Mouse (Mus musculus): ENCODE data around the gene Lrrc75a.
"Not testable (repeated sequence)": the region's sequence is repeated elsewhere in the genome, so short reads cannot be mapped to it uniquely, and the experiment has no call there.

Gene Lrrc75a

DNA sequence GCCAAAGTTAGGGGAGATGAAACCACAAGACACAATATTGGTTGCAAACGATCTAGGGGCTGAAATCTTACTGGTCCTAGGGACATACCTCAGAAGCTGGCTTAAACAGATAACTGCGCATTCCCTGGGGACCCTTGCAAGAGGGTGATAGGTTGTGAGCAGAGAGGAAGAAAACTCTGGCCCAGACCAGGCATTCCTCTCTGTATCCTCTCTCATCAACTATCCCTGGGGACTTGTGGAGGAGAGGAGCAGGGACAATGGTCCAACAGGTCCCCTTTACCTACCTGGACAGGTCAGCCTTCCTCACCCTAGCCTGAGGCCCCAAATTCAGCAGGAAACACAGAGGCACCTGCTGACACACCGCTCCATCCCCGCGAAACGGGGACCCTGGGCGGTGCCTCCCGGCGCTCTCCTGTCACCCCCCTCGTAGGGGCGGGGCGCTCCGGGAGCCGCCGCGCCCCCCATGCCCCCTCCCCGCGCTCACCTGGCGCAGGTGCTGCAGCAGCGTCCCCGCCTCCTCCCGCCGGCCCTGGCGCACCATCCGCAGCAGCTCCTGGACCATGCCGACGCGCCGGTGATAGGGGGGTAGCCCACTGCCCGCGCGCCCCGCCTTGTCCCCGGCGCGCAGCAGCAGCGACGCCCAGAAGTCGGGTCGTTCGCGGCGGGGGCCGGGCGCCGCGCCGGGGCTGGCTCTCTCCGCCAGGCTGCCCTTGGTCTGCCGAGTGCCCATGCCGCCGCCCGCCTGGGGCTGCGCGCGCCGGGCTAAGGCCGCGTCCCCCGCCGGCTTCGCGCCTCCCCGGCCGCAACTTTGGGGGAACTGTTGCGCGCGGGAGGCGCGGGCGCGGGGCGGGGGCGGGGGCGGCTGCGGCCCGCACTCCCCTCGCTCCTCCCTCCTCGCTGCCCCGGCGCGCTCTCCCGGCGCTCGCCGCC, at the start of gene Lrrc75a:
Gene Lrrc75a, minus strand, starts transcription at position 863 of the 930 bp plus-strand sequence.
- peak; percentile 63 for DNase-seq

DNA sequence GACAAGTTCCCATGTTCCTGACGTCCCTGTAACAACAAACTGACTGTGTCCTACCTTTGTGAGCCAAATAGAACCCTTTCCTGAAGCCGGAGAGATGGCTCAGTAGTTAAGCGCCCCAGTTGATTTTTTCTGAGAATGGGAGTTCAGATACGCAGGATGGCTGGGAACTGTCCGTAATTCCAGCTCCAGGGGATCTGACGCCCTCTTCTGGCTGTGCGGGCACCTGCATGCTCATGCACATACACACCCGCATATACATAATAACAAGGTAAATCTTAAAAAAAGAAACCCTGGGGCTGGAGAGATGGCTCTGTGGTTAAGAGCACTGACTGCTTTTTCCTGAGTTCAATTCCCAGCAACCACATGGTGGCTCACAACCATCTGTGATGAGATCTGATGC, 46.8 kb upstream of the Lrrc75a start:
- DNase-seq, result no peak

DNA sequence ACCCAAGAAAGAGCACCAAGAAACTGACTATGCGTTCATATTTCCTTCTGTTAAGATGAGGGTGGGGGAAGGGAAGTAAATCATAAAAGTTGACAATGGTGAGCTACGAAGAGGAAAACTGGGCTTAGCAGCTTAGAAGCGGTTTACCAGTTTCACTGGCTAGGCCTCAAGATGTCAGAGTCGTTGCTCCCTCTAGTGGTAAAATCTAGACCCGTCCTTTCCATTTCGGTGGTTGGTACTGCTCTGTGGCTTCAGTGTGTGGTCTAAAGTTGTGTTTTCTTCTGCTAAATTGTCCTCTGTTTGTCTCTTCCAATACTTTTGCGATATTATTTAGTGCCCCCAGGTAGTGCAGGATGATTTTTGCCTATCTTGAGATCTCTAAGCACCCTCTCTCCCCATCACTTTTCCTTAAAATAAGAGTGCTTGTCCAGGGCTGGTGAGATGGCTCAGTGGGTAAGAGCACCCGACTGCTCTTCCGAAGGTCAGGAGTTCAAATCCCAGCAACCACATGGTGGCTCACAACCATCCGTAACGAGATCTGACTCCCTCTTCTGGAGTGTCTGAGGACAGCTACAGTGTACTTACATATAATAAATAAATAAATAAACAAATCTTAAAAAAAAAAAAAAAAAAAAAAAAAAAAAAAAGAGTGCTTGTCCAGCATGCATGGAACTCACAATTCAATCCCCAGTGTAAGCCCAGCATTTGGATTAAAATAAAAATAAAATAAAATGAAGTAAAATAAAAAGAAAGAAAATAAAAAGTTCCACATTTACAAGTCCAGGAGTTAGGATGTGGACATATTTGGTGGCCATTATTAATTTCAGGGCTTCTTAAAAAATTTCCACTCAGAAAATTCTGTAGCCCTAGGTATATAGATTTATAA, 45.2 kb upstream of the Lrrc75a start:
- peak; percentile 69 for DNase-seq

DNA sequence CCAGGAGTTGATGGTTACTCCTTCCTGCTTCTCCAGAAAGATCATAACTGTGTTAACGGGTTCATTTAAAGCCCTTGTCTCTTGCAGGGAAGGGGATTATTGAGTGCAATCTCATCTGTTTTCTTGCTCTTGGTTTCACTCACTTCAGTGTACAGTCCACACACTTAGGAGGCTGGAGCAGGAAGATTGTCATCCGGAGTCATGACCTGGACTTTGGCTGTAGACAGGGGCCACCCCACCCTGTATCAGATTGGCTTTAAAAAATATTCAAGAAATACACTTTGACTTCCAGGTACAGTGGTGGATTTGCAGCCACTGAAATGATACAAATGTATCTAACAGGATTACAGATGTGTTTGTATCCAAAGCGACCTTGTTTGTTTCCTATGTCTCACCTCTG, 43.3 kb upstream of the Lrrc75a start:
- DNase-seq, result no peak

DNA sequence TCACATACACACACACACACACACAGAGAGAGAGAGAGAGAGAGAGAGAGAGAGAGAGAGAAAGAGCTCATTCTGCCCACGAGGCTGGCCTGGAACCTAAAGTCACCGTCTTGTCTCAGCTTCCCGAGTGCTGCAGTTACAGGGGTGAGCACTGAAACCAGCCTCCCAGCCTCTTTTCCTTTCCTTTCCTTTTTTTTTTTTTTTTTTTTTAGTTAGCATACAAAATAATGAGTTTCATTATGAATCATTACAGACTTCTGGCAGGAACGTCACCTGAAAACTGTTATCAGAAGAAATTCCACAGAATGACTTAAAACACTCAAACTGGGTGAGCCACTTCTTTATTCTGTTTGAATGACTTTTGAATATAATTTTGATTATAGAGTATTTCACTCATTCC, 31.6 kb upstream of the Lrrc75a start:
- DNase-seq, result no peak

DNA sequence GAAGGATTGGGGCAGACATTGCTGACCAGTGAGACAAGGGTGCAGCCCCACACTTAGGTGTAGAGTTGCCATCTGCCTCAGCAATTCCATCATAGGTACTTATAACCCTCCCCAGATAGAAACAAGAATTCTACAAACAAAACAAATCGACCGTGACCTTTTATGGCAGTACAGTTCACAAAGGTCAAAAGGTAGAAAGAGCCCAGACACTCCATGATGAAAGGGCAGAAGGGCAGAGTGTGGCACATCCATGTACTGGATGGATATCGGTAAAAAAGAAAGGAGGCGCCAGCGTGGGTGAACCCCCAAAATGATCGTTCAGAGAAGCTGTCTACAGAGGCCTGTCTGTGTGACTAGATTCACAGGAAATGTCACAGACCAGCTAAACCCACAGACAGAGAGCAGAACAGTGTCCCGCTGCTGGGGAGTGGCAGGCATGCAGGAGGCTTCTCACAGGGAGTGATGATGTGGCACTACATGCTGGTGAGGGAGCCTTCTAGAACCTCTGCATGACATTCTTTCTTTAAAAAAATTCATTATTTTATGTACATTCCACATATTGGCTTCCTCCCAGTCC, 30.5 kb upstream of the Lrrc75a start:
- DNase-seq, result no peak

DNA sequence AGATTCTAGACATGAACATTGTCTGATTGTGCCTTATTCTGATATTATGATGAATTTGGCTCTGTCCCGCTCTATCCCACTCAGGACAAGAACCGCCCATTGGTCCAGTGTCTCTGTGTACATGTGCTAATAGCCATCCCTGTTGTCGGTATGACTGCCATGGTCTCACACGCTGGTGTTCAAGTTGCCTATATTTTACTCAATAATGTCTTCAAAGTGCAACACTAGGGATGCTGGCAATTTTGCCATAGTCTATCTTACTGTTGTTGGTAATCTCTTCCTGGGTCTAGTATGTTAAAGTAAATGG, 27.9 kb upstream of the Lrrc75a start:
- DNase-seq, result no peak

DNA sequence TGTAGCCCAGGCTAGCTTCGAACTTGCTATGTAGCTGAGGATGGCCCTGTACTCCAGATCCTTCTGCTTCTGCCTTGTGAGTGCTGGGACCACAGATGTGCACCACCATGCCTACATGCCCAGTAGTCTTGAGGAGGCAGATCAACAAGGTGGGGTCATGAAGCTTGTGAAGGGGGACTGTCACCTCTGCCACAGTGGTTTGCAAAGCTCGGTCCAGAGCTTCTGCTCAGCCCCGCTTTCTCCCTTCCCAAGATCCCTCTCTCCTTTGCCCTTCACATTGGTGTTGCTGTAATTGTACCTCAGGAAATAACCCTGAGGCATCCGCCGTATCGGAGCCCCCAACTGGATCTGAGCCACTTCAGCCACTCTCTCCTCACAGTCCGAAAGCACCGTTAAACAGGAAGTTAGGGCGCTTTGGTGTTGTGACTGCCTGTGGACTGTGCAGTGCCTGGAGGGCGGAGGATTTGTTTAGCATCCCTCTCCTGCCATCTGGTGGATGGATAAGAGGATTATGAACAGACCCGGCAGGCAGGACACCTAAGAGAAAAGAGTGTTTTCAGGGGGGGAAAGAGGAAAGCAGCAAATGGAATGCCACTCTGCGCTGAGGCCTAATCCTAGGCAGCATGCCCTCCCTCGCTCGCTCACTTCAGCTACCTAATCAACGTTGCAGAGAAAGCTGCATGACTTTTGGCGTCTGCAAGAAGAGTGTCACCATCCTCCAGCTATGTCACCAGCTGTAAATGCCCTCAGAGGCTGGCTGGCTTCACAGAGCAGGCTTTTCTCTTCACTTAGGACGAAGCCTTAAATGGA, 27.4 kb upstream of the Lrrc75a start:
- DNase-seq, result peak; percentile 88

DNA sequence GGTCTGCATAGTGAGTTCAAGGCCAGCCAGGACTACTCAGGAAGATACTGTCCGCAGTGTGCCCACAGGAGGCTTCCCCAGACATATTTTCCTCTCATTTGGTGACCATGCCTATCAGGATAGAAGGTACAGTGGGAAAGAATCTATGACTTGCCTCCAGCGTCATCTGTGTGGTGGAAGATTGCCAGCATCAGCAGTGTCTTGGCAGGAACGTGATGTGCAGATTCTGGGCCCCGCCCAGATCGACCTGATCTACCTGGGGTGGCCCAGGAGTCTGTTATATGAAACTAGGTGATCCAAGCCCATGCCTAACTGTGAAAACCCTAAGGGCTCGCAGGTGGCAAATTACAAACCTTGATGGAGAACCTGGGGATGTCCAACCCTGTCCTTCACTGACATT, 21.7 kb upstream of the Lrrc75a start:
- no peak for DNase-seq

DNA sequence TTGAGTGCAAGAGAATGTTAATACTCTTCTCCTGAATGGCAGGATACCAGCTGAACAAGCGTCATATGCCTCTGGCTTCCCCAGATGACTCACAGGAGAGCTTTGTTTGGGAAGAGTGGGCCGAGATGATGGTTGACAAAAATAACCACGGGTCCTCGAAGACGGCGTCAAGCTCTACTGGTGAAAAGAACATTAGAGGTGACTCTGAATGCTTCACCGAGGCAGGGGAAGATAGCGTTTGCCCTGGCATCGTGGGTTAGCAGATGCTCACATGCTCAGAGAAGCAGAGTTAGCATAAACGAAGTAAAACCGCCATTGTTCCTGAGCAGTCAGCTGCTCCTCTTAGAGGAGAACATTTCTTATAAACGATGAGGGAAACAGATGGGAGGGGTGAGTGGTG, 21.1 kb upstream of the Lrrc75a start:
- DNase-seq, result peak; percentile 14

DNA sequence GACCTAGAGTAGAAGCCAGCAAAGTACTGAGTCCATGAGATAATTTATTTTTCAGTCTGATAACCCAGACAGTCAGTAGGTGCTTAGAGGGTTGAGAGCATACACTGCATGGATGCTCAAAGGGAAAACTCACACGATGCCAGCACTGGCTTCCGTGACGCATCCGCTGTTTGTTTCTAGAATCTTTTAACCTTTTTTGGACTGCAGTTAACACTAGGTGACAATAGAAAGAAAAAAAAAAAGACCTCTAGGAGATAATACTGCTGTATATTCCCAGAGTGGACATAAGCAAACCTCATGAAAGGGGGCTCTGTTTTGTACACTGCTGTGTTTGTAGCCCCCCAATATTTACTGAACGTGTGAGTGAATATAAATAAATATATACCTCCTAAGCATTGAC, 20.7 kb upstream of the Lrrc75a start:
- no peak for DNase-seq

DNA sequence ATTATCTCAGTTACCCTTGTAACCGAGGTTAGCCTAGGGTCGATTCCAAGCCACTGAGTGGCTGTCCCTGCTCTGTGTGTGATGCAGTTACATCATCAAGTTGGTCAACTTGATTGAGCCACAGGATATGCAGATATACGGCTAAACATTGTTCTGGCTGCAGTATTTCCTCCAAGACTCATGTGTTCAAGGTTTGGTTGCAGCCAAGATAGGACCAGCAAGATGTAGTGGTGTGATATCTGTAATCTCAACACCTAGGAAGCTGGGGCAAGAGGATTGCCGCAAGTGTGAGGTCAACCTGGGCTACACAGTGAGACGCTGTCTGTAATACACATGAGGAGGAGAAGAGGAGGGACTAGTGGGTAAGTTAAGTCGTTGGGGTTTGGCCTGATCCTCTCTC, 15.9 kb upstream of the Lrrc75a start:
- no peak for DNase-seq

DNA sequence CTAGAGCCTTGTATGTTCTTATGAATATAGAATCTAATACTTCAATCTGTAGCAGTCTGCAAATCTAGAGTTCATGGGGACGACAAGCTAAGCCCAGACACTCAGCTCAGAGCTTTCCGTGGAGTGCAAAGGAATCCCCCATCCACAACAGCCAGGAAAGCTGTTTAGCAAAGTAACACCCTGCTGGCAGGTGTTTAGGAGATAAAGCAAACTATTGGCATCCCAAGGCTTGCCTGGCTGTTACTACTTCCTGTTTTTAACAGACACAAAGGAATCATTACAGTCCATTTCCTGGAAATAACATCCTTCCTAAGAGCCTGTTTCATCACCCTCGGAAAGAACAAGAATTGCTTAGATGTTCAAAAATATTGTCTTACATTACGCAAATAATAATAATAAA, 12.6 kb upstream of the Lrrc75a start:
- no peak for DNase-seq

DNA sequence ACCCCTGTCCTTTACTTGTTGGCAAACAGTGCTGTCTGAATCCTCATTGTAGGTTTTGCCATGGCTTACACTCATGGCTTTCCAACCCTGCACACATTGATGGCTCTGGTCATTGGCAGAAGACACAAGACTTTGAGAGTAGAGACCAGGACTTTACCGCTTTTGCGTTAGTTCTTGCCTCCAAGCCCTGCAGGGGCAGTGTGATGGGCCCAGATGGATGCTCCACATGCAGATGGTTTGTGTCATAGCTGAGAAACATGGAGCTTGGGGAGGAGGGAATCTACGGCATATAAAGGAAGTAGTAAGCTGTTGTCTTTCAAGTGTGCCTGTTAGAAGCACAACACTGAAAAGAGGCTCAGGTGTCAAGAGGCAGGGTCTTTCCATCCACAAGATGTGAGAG, 3.8 kb upstream of the Lrrc75a start:
- DNase-seq, result no peak

DNA sequence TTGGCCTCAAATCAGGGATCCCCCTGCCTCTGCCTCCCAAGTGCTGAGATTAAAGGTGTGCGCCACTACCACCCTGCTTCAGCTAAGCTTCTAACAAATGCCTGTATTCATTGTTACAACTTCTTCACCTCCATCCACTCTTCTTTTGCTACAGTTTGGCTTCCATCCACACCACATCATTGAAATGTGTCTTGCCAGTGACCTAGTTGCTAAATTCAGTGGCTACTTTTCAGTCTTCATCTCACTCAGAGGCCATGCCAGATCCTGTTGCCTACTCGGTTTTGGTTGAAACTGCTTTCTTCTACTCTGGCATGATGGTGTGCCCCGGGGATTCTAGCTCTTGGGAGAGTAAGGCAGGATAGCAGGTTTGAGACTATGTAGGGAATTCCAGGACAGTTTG, 3.2 kb upstream of the Lrrc75a start:
- DNase-seq, result peak; percentile 36

DNA sequence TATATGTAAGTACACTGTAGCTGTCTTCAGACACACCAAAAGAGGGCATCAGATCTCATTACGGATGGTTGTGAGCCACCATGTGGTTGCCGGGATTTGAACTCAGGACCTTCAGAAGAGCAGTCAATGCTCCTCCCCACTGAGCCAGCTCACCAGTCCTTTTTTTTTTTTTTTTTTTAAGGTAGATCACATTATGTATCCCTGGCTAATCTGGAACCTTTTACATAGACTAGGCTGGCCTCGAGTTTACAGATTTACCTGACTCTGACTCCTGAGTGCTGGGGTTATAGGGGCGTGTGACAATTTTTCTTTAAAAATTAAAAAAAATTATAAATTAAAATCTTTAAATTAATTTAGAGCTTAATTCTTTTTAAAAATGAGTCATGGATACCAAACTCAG, 1.5 kb upstream of the Lrrc75a start:
- not testable (repeated sequence) for DNase-seq

DNA sequence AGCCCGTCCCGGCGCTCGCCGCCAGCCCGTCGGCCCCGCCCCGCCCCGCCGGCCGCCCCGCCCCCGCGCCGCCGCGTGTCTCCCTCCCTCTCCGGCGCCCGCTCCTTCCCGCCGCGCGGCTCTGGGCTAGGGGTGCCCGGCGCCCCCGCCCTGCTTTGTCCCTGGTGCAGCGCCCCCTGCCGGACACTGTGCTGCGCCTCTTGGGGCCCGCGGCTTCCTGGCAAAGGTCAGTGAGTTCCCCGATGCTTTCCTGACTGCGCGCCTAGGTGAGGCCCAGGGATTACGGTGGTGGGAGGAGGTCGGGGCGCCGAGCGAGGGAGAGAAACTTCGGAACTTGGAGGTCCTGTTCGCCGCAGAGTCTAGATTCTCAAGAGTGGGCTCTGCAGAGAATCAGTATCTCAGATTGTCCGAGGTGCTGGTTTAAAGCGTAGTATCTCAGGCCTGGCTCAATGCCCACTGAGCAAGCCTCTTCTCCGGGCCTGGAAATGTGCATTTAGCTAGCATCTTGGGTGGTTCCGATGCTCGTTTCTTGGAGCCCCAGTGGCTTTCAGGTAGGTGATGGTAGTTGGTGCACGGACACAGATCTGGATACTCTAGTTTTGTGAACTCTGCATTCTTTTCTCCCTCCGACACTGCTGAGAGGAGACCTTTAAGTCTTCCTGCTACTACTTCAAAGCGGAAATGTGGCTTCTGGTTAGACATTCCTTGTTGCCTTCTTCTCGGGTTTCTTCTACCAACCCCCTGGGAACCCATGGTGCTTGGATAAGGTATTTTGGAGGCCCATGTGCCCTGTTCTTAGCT, 468 bp upstream of the Lrrc75a start, which contains the start of gene Mmgt2:
Gene Mmgt2, plus strand, starts transcription at position 74 of the 801 bp plus-strand sequence.
- DNase-seq, result peak; percentile 97

DNA sequence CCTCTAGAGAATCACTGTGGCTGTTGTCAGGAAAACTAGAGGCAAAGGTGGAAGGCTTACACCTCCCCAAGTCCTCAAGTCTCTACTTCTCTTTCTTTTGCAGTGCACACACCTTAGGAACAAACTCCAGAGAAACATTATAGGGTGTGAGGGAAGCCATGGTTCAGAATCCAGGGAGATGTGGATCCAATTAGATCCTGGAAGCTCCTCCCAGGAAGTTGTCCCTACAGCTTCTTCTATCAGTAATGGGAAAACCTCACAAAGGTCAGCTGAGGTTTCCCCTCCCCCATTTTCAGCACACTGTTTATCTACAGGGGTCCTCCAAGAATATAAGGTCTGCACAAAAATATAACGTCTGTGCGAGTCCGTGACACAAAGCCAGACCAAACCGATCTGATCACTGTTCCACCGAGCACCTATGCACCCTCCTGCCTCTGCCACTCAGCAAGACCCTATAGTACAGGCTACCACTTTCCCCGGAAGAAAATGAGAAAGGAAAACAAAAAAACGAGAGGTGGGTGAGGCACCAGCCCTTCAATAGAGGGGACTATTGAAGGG, 1.3 kb downstream of the Lrrc75a start:
- no peak for DNase-seq

DNA sequence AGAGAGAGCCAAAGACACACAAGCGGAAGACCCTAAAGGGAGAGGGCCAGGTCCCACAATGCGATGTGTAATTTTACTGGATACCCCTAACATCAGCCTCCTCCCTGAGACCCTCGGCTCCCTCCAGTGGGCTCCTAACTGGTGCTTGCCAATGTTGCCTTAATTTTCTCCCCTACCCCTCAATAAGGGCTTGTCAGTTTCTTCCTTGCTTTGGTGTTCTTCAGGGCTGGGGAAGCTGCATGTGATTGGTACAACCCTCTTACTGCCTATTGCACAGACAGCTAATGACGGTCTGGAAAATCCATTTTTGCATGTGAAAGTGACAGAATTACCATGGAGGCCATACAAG, 1.9 kb downstream of the Lrrc75a start:
- DNase-seq, result no peak

DNA sequence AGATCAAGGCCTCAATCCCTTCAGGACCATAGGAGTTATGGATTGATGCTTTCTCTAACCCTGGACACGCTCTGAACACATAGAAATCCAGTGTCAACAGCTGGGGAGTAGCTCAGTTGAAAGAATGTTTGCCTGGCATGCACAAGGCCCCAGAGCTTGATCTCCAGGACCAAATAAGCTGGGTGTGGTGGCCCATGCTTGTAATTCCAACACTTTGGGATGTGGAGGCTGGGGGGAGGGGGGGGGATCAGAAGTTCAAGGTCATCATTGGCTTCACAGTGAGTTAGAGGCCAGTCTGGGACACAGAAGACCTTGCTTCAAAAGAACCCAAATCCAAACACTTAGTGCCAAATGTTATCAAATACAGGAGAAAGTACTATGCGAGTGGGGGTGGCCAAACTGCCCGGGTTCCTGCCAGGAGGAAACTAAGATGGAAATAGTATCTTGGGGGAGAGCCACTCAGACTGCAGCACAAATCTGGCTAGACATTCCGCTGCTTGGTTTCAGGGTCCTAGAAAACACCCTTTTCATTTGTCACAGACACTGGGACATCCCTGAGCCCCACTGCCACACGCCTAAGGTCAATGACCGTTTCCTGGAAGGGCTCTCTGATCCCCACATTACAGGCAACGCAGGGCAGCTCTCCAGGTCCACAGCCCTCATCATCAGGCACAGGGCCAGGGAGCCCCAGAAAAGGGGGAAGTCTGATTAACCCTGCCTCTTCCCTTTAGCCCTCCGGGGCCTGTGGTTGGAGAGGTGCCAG, 2.4 kb downstream of the Lrrc75a start:
- peak; percentile 74 for DNase-seq

DNA sequence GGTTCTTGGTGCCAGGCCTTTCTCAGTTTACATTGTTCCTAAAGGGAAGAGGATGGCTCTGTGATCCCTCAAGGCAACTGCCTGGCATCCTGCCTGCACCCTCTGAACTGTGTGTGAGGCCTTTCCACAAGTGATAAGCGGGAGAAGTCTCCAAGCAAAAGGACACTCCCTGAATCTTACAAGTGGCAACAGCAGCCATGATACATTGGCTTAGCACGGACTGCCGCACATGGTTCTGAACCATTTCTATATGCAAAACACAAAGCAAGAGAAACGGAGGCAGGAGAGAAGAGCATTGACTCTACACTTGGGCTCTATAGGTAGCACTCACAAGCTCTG, 3.0 kb downstream of the Lrrc75a start:
- DNase-seq, result no peak
